Mouse (Mus musculus) thymus, adult 2 months (tissue): ENCODE data around the gene Gm20518.

Experiments used
- CTCF ChIP-seq: fragments of 200-500 bp; IDR thresholded peaks from 2 replicates; pipeline ENCODE4 v1.5.1; 2012; ENCODE audit warnings: mild to moderate bottlenecking, control low read depth, low read length, moderate library complexity, borderline replicate concordance; ENCODE audit not compliant: control insufficient read depth, poor library complexity, insufficient read depth; ENCODE audit errors: extremely low read depth
- POLR2A ChIP-seq: fragments of 200-500 bp; IDR thresholded peaks from 2 replicates; pipeline ENCODE4 v1.6.1; 2012; ENCODE audit warnings: mild to moderate bottlenecking, low read length, control low read depth, moderate library complexity; ENCODE audit not compliant: control insufficient read depth, poor library complexity, insufficient read depth; ENCODE audit errors: extremely low read depth

- TF ChIP-seq POLR2A (no peak), CTCF (no peak)
Observed at GRCm38 (mm10) chr16:17882196-17882595, 9.3 kb downstream of the Gm20518 start.
